Mouse (Mus musculus) heart, adult 2 months (tissue): ENCODE data around the gene Zfp704. TPM values are rescaled to one million over a fixed set of nuclear protein-coding genes. Genes with fewer than 3 reads are reported as not detected.

ENCODE experiments used
- DNase-seq, 2 experiments: peaks; one replicate each; pipeline ENCODE4 v3.0.0; 2021
- H3K27ac ChIP-seq: fragments of 200-600 bp; 2 replicates; pipeline ENCODE4 v1.8.1; 2022
- H3K27me3 ChIP-seq: fragments of 200-500 bp; 2 replicates; pipeline ENCODE4 v1.6.1; 2012; ENCODE audit warnings: mild to moderate bottlenecking, low read length, inconsistent platforms, mixed read lengths; ENCODE audit not compliant: control insufficient read depth, insufficient read depth
- H3K36me3 ChIP-seq: fragments of 200-500 bp; 2 replicates; pipeline ENCODE4 v1.6.1; 2012; ENCODE audit warnings: low read length, inconsistent platforms; ENCODE audit not compliant: control insufficient read depth, insufficient read depth
- H3K4me1 ChIP-seq: fragments of 200-500 bp; 2 replicates; pipeline ENCODE4 v1.6.1; 2011; ENCODE audit warnings: low read length; ENCODE audit not compliant: control insufficient read depth, insufficient read depth
- H3K4me3 ChIP-seq: fragments of 200-600 bp; 2 replicates; pipeline ENCODE4 v1.8.1; 2022
- H3K79me2 ChIP-seq: fragments of 200-500 bp; replicated peaks from 2 replicates; pipeline ENCODE4 v1.6.1; 2012; ENCODE audit warnings: mild to moderate bottlenecking, inconsistent platforms, low read length, moderate library complexity, mixed read lengths; ENCODE audit not compliant: control insufficient read depth, insufficient read depth
- H3K9ac ChIP-seq: fragments of 200-500 bp; 2 replicates; pipeline ENCODE4 v1.6.1; 2012; ENCODE audit warnings: low read depth, mild to moderate bottlenecking, control low read depth, inconsistent platforms, low read length, mixed read lengths
- CTCF ChIP-seq: fragments of 200-600 bp; IDR thresholded peaks from 2 replicates; pipeline ENCODE4 v1.8.1; 2022; ENCODE audit warnings: antibody characterized with exemption, mild to moderate bottlenecking, moderate library complexity
- EP300 ChIP-seq: fragments of 200-500 bp; IDR thresholded peaks from 2 replicates; pipeline ENCODE4 v1.6.1; 2011; ENCODE audit warnings: low read depth, low read length, control low read depth; ENCODE audit not compliant: insufficient read depth
- POLR2A ChIP-seq: fragments of 200-500 bp; IDR thresholded peaks from 2 replicates; pipeline ENCODE4 v1.6.1; 2011; ENCODE audit warnings: mild to moderate bottlenecking, low read depth, low read length, control low read depth; ENCODE audit not compliant: insufficient read depth
- WGBS: fragments of 180-500 bp; shearing (Covaris S2); methylation state at CpG from one replicate; pipeline ENCODE4 v1.1.7; 2018; 5-methylcytosine and 5-hydroxymethylcytosine counted together
- intact Hi-C: fragments of 180-260 bp; cut with DNase I; formaldehyde crosslinking; loops from one replicate; pipeline ENCODE4 v1.15.1; 2025
- polyA plus RNA-seq: library from polyadenylated mRNA; depleted of rRNA; stranded (reverse); fragments of >200 nt; gene quantifications from 2 replicates; pipeline ENCODE4 v1.2.3, GENCODE M21; 2012
- total RNA-seq, 2 experiments: library from RNA; stranded (reverse); gene quantifications; 2 replicates each; pipeline ENCODE4 v1.2.3; 2021

The Zfp704 gene
- total and polyA plus RNA-seq, 3 experiments: 3.3 to 14.2 (median 13.4) TPM

- Histone ChIP-seq H3K79me2 (no peaks in the 10 kb centered on the region), H3K4me1 (peaks cover 5% of the 10 kb centered on the region), H3K27ac (no peak overlapping the region), H3K36me3 (no peaks in the 10 kb centered on the region), H3K9ac (no peak overlapping the region), H3K4me3 (no peak overlapping the region), H3K27me3 (no peaks in the 10 kb centered on the region)
- 91% methylated on average over 3 of the region's 3 CpGs for WGBS
- DNase-seq: no peak
- intact Hi-C loops: no loop called here
- TF ChIP-seq EP300 (no peak), POLR2A (no peak), CTCF (no peak)
Observed at GRCm38 (mm10) chr3:9580102-9580501, 29.8 kb downstream of the Zfp704 start.

GRCm38 (mm10) chr3:9579028-9579643 is 30.7 kb downstream of the Zfp704 start:
- WGBS: 28% methylated on average over 4 of the region's 4 CpGs
- intact Hi-C loops: no loop called here
- Histone ChIP-seq H3K79me2 (no peaks in the 10 kb centered on the region), H3K27me3 (no peaks in the 10 kb centered on the region), H3K36me3 (no peaks in the 10 kb centered on the region), H3K4me1 (peaks cover 9% of the 10 kb centered on the region), H3K27ac (no peak overlapping the region), H3K4me3 (no peak overlapping the region), H3K9ac (no peak overlapping the region)
- no peak for DNase-seq
- TF ChIP-seq EP300: no peak
- no peak for TF ChIP-seq POLR2A
- no peak for TF ChIP-seq CTCF

- intact Hi-C loops: no loop called here
- WGBS: 92% methylated on average over 4 of the region's 4 CpGs
- no peak for DNase-seq
- Histone ChIP-seq H3K27ac (no peak overlapping the region), H3K36me3 (no peaks in the 10 kb centered on the region), H3K79me2 (no peaks in the 10 kb centered on the region), H3K9ac (no peak overlapping the region), H3K4me1 (peaks cover 13% of the 10 kb centered on the region), H3K27me3 (no peaks in the 10 kb centered on the region), H3K4me3 (no peak overlapping the region)
- no peak for TF ChIP-seq CTCF
- no peak for TF ChIP-seq EP300
- no peak for TF ChIP-seq POLR2A
Observed at GRCm38 (mm10) chr3:9576872-9577271, 33.0 kb downstream of the Zfp704 start.

- Histone ChIP-seq H3K27ac (no peak overlapping the region), H3K9ac (no peak overlapping the region), H3K4me3 (no peak overlapping the region), H3K27me3 (no peaks in the 10 kb centered on the region), H3K4me1 (peaks cover 10% of the 10 kb centered on the region), H3K36me3 (no peaks in the 10 kb centered on the region), H3K79me2 (no peaks in the 10 kb centered on the region)
- 67% methylated on average over 8 of the region's 8 CpGs for WGBS
- TF ChIP-seq POLR2A: no peak
- no peak for TF ChIP-seq CTCF
- TF ChIP-seq EP300: no peak
- intact Hi-C loops: loop anchor here (2.0 kb wide), 1 partner anchor 32 kb away; no protein-coding TSS in a partner anchor
- DNase-seq: no peak
Observed at GRCm38 (mm10) chr3:9574305-9574704, 35.6 kb downstream of the Zfp704 start.

GRCm38 (mm10) chr3:9573581-9573980 is 36.3 kb downstream of the Zfp704 start:
- 2% methylated on average over 6 of the region's 6 CpGs for WGBS
- TF ChIP-seq CTCF (no peak), EP300 (0 out of 2 replicates have a peak, but pooled peaks have one; percentile 30)
- DNase-seq: peak in 1 of 2 experiments; percentile 62
- H3K36me3 ChIP-seq: no peaks in the 10 kb centered on the region
- H3K9ac ChIP-seq: no peak overlapping the region
- intact Hi-C loops: no loop called here
- no peaks in the 10 kb centered on the region for H3K79me2 ChIP-seq
- H3K4me3 ChIP-seq: no peak overlapping the region
- peaks cover 8% of the 10 kb centered on the region for H3K4me1 ChIP-seq
- no peak overlapping the region for H3K27ac ChIP-seq
- no peaks in the 10 kb centered on the region for H3K27me3 ChIP-seq

- peaks cover 8% of the 10 kb centered on the region for H3K4me1 ChIP-seq
- TF ChIP-seq POLR2A (no peak), CTCF (no peak), EP300 (no peak)
- H3K4me3 ChIP-seq: no peak overlapping the region
- H3K27ac ChIP-seq: no peak overlapping the region
- H3K36me3 ChIP-seq: no peaks in the 10 kb centered on the region
- no peaks in the 10 kb centered on the region for H3K79me2 ChIP-seq
- no peaks in the 10 kb centered on the region for H3K27me3 ChIP-seq
- 77% methylated on average over 8 of the region's 8 CpGs for WGBS
- intact Hi-C loops: no loop called here
- no peak for DNase-seq
- H3K9ac ChIP-seq: no peak overlapping the region
Observed at GRCm38 (mm10) chr3:9572261-9572660, 37.6 kb downstream of the Zfp704 start.
